Mouse (Mus musculus) liver, embryonic 15.5 days (tissue): ENCODE results near the gene Fbxl4. TPM values are rescaled to one million over a fixed set of nuclear protein-coding genes. Genes with fewer than 3 reads are reported as not detected.

ENCODE experiments used
- ATAC-seq: fragments of 200-750 bp; cut with Nextera tagmentation; 2 replicates; pipeline ENCODE4 v1.8.0; 2017; ENCODE audit warnings: moderate number of reproducible peaks, mild to moderate bottlenecking, moderate library complexity; ENCODE audit not compliant: insufficient read depth
- H3K27ac ChIP-seq: fragments of 300-500 bp; sonication (generic); replicated peaks from 2 replicates; pipeline ENCODE4 v1.5.1; 2015; ENCODE audit warnings: mild to moderate bottlenecking, inconsistent platforms
- H3K27me3 ChIP-seq: fragments of 300-500 bp; sonication (generic); 2 replicates; pipeline ENCODE4 v1.6.1; 2015; ENCODE audit warnings: mild to moderate bottlenecking, inconsistent platforms
- H3K36me3 ChIP-seq: fragments of 300-500 bp; sonication (generic); replicated peaks from 2 replicates; pipeline ENCODE4 v1.6.1; 2015; ENCODE audit warnings: moderate library complexity, mild to moderate bottlenecking, inconsistent platforms
- H3K4me1 ChIP-seq: fragments of 300-500 bp; sonication (generic); replicated peaks from 2 replicates; pipeline ENCODE4 v1.6.1; 2015; ENCODE audit warnings: inconsistent platforms
- H3K4me2 ChIP-seq: fragments of 300-500 bp; sonication (generic); 2 replicates; pipeline ENCODE4 v1.6.1; 2015; ENCODE audit warnings: moderate library complexity, mild to moderate bottlenecking, inconsistent platforms
- H3K4me3 ChIP-seq: fragments of 300-500 bp; sonication (generic); replicated peaks from 2 replicates; pipeline ENCODE4 v1.5.1; 2015; ENCODE audit warnings: mild to moderate bottlenecking, inconsistent platforms
- H3K9ac ChIP-seq: fragments of 300-500 bp; sonication (generic); 2 replicates; pipeline ENCODE4 v1.6.1; 2015; ENCODE audit warnings: moderate library complexity, mild to moderate bottlenecking, inconsistent platforms
- H3K9me3 ChIP-seq: fragments of 300-500 bp; sonication (generic); replicated peaks from 2 replicates; pipeline ENCODE4 v1.6.1; 2016; ENCODE audit warnings: inconsistent platforms
- WGBS: fragments of 180-500 bp; shearing (Covaris S2); methylation state at CpG from one replicate; pipeline ENCODE4 v1.1.7; 2015; ENCODE audit warnings: mixed read lengths; ENCODE audit not compliant: insufficient replicate concordance; 5-methylcytosine and 5-hydroxymethylcytosine counted together
- polyA plus RNA-seq: library from polyadenylated mRNA; unstranded; fragments of >200 nt; fragmentation: Nextera tagmentation; extraction: Ambion mirVana; gene quantifications from 2 replicates; pipeline ENCODE4 v1.2.1, GENCODE M21; 2015

Gene Fbxl4
- polyA plus RNA-seq, 1 experiment from 2014 or later: 4.4 TPM

DNA sequence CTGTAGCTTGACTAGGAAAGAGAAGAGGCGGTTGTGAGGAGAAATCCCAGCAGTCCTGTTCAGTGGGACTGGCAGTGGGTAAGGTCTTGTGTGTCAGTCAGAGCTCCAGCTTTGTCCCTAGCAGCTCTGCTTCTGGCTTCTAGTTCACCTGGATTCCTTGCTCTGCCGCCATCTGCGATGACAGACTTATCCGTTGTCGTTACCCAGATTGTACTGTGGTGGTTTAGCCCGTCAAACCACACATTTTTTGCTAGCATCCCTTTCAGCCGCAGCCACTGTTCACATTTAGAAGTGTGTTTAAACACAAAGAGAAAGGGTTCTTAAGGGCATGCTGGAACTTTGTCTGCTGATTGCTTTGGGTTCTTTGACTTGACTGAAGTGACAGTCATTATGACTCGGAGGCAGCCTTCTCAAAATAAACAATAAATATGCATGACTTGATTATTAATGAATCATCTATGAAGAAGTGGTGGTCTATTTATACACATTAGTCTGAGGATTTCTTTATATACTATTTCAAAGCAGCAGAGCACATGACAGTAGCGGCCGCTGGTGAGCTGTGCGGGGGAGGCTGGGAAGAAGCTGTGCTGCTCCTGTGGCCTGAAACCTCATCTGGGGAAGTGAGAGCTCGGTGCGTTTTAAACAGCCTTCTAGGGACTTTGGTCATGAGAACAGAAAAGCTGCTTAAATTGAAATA is 35.6 kb downstream of the Fbxl4 start:
- no peaks in the 10 kb centered on the region for H3K27me3 ChIP-seq
- ATAC-seq: no peak
- H3K27ac ChIP-seq: no peak overlapping the region
- H3K36me3 ChIP-seq: no peaks in the 10 kb centered on the region
- no peaks in the 10 kb centered on the region for H3K9me3 ChIP-seq
- no peak overlapping the region for H3K4me2 ChIP-seq
- no peak overlapping the region for H3K9ac ChIP-seq
- no peak overlapping the region for H3K4me3 ChIP-seq
- no peaks in the 10 kb centered on the region for H3K4me1 ChIP-seq
- WGBS: 74% methylated on average over 13 of the region's 13 CpGs

DNA sequence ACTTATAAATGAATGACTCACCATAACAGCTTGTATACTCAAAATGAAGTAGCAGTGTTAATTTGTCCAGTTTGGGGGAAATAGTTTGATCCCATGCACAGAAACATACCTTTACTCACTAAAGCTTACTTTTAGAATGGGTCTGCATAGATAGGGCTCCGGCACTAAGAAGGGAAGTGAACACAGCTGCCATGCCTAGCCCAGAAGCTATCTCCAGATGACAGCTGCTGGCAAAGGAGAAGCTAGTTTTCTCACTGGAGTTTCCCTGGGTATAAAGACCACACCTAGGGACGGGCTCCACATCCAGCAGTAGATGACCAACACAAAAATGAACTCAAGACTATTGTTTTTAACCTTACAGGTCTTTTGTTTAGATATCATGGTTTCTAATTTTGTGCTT is 38.1 kb downstream of the Fbxl4 start:
- ATAC-seq: no peak
- WGBS: 36% methylated on average over 2 of the region's 2 CpGs

DNA sequence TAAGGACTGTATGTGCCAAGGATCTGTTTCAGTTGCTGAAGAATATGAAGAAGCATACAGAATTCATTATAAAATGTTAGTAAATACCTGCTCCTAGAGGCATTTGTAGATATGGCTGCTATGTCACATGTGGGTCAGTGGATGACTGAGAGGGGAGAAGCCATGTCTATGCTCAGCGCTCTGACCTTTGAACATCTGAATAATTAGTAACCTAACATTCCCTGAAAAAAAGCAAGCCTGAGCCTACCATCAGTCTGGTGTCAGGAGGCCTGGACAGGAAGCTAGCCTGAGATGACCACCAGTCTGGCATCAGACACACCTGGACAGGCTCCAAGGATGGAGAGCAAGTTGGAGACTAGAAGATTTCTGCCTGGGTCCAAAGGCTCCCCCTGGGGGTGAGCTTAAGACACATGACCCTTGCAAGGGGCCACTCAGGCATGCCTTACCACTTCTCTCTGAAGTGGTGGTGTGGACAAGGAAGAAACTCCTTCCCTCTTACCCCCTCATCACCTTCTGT is 39.2 kb downstream of the Fbxl4 start:
- H3K4me1 ChIP-seq: no peaks in the 10 kb centered on the region
- ATAC-seq: no peak
- H3K9me3 ChIP-seq: no peaks in the 10 kb centered on the region
- H3K4me3 ChIP-seq: no peak overlapping the region
- WGBS: 93% methylated on average over 1 of the region's 1 CpGs
- no peak overlapping the region for H3K4me2 ChIP-seq
- H3K27me3 ChIP-seq: no peaks in the 10 kb centered on the region
- no peaks in the 10 kb centered on the region for H3K36me3 ChIP-seq
- no peak overlapping the region for H3K27ac ChIP-seq
- H3K9ac ChIP-seq: no peak overlapping the region

More for the DNA sequence above, 38.1 kb downstream of the Fbxl4 start:
- H3K9ac ChIP-seq: no peak overlapping the region
- H3K36me3 ChIP-seq: no peaks in the 10 kb centered on the region
- H3K4me3 ChIP-seq: no peak overlapping the region
- H3K9me3 ChIP-seq: no peaks in the 10 kb centered on the region
- H3K27ac ChIP-seq: no peak overlapping the region
- H3K4me1 ChIP-seq: no peaks in the 10 kb centered on the region
- no peak overlapping the region for H3K4me2 ChIP-seq
- H3K27me3 ChIP-seq: no peaks in the 10 kb centered on the region

DNA sequence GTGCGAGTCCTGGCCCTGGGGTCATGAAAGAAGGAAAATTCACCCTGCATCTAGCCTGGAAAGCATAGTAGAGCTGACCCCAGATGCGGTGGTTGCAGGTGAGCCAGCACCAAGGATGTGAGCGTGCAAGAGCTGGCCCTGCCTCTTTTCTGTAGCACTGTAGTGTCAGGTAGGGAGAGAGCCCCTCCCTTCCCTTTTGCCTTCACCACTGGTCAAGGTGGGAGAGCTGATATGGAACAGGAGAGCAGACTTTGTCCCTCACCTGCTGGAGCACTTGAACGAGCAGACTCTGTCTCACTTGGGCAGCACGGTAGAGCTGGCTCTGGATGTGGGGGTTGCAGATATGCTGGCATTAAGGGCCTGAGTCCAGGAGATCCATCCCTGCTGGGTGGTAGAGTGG is 39.7 kb downstream of the Fbxl4 start:
- Histone ChIP-seq H3K9me3 (no peaks in the 10 kb centered on the region), H3K27me3 (no peaks in the 10 kb centered on the region), H3K27ac (no peak overlapping the region), H3K4me3 (no peak overlapping the region), H3K36me3 (no peaks in the 10 kb centered on the region), H3K4me1 (no peaks in the 10 kb centered on the region), H3K9ac (no peak overlapping the region), H3K4me2 (no peak overlapping the region)
- ATAC-seq: no peak
- WGBS: 68% methylated on average over 5 of the region's 5 CpGs

DNA sequence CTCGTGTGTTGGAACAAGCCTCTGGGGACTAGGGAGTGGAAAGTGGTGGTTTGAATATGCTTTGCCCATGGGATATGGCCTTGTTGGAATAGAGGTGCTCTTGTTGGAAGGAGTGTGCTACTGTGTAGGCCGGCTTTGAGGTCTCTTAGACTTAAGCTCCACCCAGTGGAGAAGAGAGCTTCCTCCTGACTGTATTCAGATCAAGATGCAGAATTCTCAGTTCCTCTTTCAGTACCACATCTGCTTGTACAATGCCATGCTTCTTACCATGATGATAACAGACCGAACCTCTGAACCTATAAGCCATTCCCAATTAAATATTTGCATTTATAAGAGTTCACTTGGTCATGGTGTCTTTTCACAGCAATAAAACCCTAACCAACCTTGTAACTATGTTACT is 44.7 kb downstream of the Fbxl4 start:
- no peak overlapping the region for H3K4me3 ChIP-seq
- H3K36me3 ChIP-seq: no peaks in the 10 kb centered on the region
- no peak overlapping the region for H3K27ac ChIP-seq
- no peak overlapping the region for H3K4me2 ChIP-seq
- H3K9me3 ChIP-seq: no peaks in the 10 kb centered on the region
- H3K9ac ChIP-seq: no peak overlapping the region
- 50% methylated on average over 3 of the region's 3 CpGs for WGBS
- no peak for ATAC-seq
- no peaks in the 10 kb centered on the region for H3K27me3 ChIP-seq
- no peaks in the 10 kb centered on the region for H3K4me1 ChIP-seq

DNA sequence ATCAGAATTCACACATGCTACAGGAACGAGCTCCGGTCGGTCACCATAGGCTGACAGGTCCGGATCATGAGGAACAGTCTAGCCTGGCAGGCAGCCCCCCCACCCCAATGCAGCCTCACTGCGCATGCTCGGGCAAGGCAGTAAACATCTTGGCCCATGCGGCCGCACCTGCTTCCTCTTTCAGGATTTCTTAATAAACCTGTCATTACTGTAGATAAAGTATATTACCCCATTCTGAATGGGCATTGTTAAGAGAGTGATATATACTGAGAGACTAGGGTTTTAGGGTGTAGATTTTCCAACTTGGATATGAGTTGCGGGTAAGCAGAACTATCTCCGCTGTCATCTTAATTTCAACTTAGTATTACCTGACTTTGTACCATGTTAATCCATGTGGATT is 45.6 kb downstream of the Fbxl4 start:
- no peaks in the 10 kb centered on the region for H3K9me3 ChIP-seq
- no peaks in the 10 kb centered on the region for H3K36me3 ChIP-seq
- H3K9ac ChIP-seq: no peak overlapping the region
- H3K4me2 ChIP-seq: no peak overlapping the region
- no peak overlapping the region for H3K4me3 ChIP-seq
- no peak for ATAC-seq
- 82% methylated on average over 10 of the region's 10 CpGs for WGBS
- no peaks in the 10 kb centered on the region for H3K4me1 ChIP-seq
- no peaks in the 10 kb centered on the region for H3K27me3 ChIP-seq
- no peak overlapping the region for H3K27ac ChIP-seq

DNA sequence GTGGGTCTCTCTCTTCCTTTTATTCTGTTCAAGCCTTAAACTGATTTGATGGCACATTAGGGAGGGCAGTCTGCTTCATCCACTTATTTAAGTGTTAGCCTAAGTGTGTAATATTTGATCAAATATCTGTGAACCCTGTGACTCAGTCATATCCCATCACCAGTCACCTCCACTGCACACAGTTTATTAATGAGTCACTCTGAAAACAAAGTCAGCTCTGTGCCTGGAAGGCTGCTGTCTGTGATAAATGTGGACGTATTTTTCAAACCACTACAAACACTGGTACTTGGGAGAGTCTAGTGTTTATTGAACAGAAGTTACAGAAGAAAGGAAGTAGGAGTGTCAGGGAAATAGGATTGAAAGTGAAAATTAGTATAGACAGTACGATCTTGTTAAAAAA is 63.3 kb downstream of the Fbxl4 start:
- ATAC-seq: no peak
- Histone ChIP-seq H3K4me3 (no peak overlapping the region), H3K4me2 (no peak overlapping the region), H3K9ac (no peak overlapping the region), H3K4me1 (no peaks in the 10 kb centered on the region), H3K36me3 (no peaks in the 10 kb centered on the region), H3K27ac (no peak overlapping the region), H3K9me3 (no peaks in the 10 kb centered on the region), H3K27me3 (no peaks in the 10 kb centered on the region)
- WGBS: 58% methylated on average over 2 of the region's 2 CpGs

DNA sequence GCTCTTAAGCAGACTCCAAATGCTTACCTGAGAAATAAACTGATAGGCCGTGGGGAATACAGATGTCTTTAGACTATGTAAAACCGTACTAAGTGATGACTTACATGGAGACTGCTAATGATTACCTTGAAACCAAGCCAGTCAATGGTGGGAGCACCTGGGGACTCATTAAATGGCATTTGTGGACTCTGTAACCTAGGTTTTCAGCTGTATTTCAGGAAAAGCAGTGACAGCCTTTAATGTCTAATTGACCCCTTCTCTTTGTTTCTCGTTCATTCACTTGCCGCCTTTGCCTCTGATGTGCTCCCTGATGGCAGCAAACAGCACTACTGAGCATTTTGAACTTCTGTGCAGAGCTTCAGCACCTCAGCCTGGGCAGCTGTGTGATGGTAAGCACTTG is 65.1 kb downstream of the Fbxl4 start:
- 69% methylated on average over 4 of the region's 4 CpGs for WGBS
- ATAC-seq: no peak
- H3K36me3 ChIP-seq: no peaks in the 10 kb centered on the region
- no peak overlapping the region for H3K4me2 ChIP-seq
- H3K9me3 ChIP-seq: no peaks in the 10 kb centered on the region
- no peak overlapping the region for H3K4me3 ChIP-seq
- H3K4me1 ChIP-seq: no peaks in the 10 kb centered on the region
- H3K27ac ChIP-seq: no peak overlapping the region
- no peak overlapping the region for H3K9ac ChIP-seq
- H3K27me3 ChIP-seq: no peaks in the 10 kb centered on the region

DNA sequence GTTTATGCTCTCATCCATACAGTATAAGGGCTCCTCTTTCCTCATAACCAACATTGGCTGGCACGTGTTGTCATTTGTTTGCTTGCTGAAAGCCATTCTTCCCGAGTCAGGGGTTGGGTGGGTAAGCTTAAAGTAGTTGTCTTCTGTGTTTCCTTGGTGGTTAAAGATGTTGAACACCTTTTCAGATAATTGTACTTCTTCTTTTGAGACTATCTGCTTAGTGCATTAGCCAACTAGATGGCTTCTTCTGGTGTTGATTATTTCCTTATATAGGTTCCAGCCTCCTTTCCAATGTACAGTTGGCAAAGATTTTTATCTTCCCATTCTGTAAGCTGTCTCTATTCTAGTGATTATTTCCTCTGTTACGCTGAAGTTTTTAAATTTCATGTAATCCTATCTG is 70.8 kb downstream of the Fbxl4 start:
- Histone ChIP-seq H3K4me1 (no peaks in the 10 kb centered on the region), H3K27me3 (no peaks in the 10 kb centered on the region), H3K4me3 (no peak overlapping the region), H3K9me3 (no peaks in the 10 kb centered on the region), H3K9ac (no peak overlapping the region), H3K27ac (no peak overlapping the region), H3K36me3 (no peaks in the 10 kb centered on the region), H3K4me2 (no peak overlapping the region)
- ATAC-seq: no peak
- 56% methylated on average over 3 of the region's 3 CpGs for WGBS

DNA sequence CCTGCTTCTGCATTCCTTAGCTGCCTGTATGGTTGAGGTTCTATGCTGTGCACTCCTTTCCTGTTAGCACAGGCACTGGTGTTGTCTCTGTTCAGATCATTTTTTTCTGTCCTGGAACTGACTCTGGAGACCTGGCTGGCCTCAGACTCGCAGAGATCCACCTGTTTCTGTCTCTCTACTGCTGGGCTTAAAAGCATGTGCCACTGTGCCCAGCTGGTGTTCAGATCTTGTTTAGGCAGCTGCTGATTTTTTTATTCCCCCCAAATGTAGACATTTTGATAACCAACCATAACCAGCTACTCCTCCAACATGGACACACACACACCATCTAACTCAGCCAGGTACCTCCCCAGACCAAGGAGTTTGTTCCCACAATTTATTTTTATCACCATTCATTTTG is 112.2 kb downstream of the Fbxl4 start:
- peaks cover 5% of the 10 kb centered on the region; the same call in 1 of the 2 replicates for H3K27me3 ChIP-seq
- ATAC-seq: no peak
- 44% methylated on average over 1 of the region's 1 CpGs for WGBS

DNA sequence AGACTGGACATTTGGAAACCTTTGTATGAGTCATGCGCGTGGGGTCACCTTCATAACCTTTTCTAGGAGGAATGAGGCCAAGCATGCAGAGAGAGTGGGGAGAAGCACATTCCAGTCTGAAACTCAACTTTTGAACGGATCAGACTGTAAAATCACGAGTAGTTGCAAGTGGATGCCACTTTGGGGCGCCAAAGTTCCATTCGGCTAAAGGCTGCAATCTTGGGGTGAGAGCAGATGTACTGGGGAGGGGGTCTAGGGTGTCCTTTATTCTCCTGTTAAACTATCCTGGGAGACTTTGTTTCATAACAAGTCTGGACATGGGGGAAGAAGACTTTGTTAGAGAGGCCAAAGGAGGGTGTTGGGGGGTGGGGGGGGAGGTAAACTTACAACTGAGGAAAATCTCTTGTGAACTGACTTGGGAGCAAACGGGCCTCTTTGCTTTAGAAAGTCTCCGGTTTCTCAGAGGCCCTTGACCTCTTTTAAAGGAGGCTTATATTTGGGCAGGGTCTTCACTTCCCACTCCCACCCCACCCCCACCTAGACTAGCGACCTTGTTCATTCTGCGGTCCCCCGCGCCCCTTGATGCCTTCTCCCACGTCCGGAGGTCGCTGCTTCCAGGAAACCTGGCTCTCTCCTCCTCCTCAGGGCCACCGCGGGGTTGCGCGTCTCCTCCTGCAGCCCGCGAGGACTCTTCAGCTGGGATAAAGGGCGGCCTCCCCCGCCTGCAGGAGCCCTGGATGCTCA is 119.8 kb downstream of the Fbxl4 start:
- H3K36me3 ChIP-seq: no peaks in the 10 kb centered on the region
- H3K4me2 ChIP-seq: no peak overlapping the region
- ATAC-seq: no peak
- no peaks in the 10 kb centered on the region for H3K9me3 ChIP-seq
- H3K4me1 ChIP-seq: no peaks in the 10 kb centered on the region
- WGBS: 2% methylated on average over 22 of the region's 23 CpGs
- H3K27ac ChIP-seq: no peak overlapping the region
- H3K27me3 ChIP-seq: peaks cover 80% of the 10 kb centered on the region
- no peak overlapping the region for H3K9ac ChIP-seq
- no peak overlapping the region for H3K4me3 ChIP-seq

More for the DNA sequence above, 112.2 kb downstream of the Fbxl4 start:
- Histone ChIP-seq H3K9ac (no peak overlapping the region), H3K27ac (no peak overlapping the region), H3K4me2 (no peak overlapping the region), H3K4me3 (no peak overlapping the region), H3K4me1 (no peaks in the 10 kb centered on the region), H3K9me3 (no peaks in the 10 kb centered on the region), H3K36me3 (no peaks in the 10 kb centered on the region)
